Mouse (Mus musculus) ES-E14 (cell line): ENCODE results near the gene Fbxo9.

Experiments used
- CHD2 ChIP-seq: IDR thresholded peaks from 2 replicates; pipeline ENCODE4 v1.6.1; 2014; ENCODE audit warnings: mild to moderate bottlenecking, low read depth, low read length, inconsistent platforms
- MAFK ChIP-seq: IDR thresholded peaks from 2 replicates; pipeline ENCODE4 v1.6.1; 2014; ENCODE audit warnings: mild to moderate bottlenecking, low read depth, low read length, inconsistent platforms; ENCODE audit not compliant: insufficient read depth
- ZC3H11A ChIP-seq: IDR thresholded peaks from 2 replicates; pipeline ENCODE4 v1.6.1; 2012; ENCODE audit warnings: low read depth, mild to moderate bottlenecking, inconsistent platforms, low read length, borderline replicate concordance
- ZNF384 ChIP-seq: IDR thresholded peaks from 2 replicates; pipeline ENCODE4 v1.6.1; 2012; ENCODE audit warnings: low read depth, low read length, inconsistent platforms

DNA sequence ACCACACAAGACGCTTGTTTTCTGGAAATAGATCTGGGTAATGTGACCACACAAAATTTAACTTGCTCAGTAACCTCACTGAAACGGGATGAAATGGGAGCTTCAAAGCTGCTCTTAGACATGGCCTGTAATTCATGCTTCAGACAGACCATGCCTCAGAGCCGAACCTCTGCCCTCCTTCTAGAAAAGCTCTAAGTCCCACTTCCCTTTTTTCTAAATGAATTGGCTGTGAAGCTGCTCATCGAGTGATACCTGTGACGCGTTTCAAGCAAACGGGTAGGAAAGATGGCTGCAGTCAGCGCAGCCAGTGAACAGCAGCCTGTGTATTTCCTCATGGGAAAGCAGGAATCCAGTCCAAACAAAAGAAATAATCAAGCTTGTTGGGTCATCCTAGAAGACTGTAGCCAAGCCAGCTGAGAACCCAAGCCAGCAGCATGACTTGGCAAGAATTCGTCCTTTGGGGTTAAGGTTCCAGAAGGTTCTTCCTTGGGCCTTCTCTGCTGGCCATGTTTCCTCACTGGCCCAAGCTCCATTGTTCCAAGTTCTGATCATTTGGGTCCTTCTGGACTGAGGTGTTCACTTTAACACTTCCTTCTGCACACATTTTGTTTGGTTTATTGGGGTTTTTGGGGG is 29.3 kb upstream of the Fbxo9 start:
- TF ChIP-seq CHD2 (no peak), ZNF384 (no peak), ZC3H11A (no peak), MAFK (no peak)
